Mouse (Mus musculus): Measurements from ENCODE around the gene Cdca7l. TPM values are rescaled to one million over a fixed set of nuclear protein-coding genes. Genes with fewer than 3 reads are reported as not detected.
"Not testable (repeated sequence)": the region's sequence is repeated elsewhere in the genome, so short reads cannot be mapped to it uniquely, and the experiment has no call there.

Gene Cdca7l
- polyA plus RNA-seq, 1 experiment = 13.7 TPM

DNA sequence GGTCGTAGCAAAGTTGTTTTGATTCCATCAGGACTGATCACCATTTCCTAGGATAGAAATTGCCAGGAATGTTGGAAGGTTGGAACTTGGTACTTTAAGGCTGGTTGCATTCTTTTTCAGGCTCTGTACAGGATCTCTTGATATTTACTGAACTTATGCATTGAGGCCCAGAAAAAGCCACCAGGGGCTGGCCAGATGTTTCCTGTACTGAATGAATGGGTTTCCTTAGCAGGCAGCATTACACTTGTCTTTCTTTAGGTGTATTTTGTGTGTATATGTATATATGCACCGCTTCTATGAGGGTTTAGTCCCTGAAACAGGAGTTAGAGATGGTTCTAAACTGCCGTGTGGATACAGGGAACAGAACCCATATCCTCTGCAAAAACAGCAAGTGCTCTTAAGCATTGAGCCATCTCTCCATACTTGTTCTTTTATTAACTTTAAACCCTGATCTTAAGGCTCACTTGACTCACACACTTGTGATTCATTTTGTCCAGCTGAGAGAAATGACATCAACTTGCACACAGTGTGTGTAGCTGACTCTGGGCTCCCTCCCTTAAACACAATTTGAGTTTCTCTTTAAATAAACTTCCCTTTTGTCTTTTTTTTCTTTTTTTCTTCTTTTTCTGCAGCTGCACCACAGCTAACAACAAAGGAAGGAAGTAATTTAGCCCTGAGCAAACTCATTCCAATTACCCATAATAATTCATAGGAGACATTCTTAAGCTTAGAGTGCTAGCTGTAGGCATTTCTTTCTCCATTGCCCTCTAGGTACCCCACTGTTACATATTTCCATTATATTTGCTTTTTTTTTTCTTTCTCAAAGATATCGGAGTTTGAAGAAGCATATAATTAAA lies 63.8 kb downstream of the Cdca7l start:
- Histone ChIP-seq H3K4me3 (ENCODE audit: insufficient read depth, poor library complexity, severe bottlenecking) (no peak overlapping the region), H3K36me3 (ENCODE audit: control insufficient read depth, insufficient read depth) (peaks cover 34% of the 10 kb centered on the region)

GRCm38 (mm10) chr12:117872265-117872664 lies 68.2 kb downstream of the Cdca7l start:
- H3ac ChIP-seq (ENCODE audit: control insufficient read depth, insufficient read length, low read depth) = no peak overlapping the region
- H3K79me3 ChIP-seq (ENCODE audit: low read depth) = peaks cover 1% of the 10 kb centered on the region
- no peak for TF ChIP-seq CEBPB (IDR thresholded peaks at IDR 0.05; ENCODE audit: low read depth)
- TF ChIP-seq MYOG (IDR thresholded peaks at IDR 0.05; ENCODE audit: control insufficient read depth, extremely low read depth, insufficient read length) = no peak
- no peaks in the 10 kb centered on the region for H3K27me3 ChIP-seq (ENCODE audit: control insufficient read depth, insufficient read depth, insufficient read length)
- H3K36me3 ChIP-seq (ENCODE audit: control insufficient read depth, insufficient read depth) = peaks cover 64% of the 10 kb centered on the region
- no peaks in the 10 kb centered on the region for H3K79me2 ChIP-seq (ENCODE audit: control insufficient read depth, insufficient read depth)
- no peak overlapping the region for H3K4me3 ChIP-seq (ENCODE audit: insufficient read depth, poor library complexity, severe bottlenecking)

More for the DNA sequence above, 63.8 kb downstream of the Cdca7l start:
- Histone ChIP-seq H3K79me2 (ENCODE audit: control insufficient read depth, insufficient read depth) (peaks cover 7% of the 10 kb centered on the region), H3K27me3 (ENCODE audit: control insufficient read depth, insufficient read depth, insufficient read length) (no peaks in the 10 kb centered on the region), H3K79me3 (ENCODE audit: low read depth) (peaks cover 1% of the 10 kb centered on the region), H3ac (ENCODE audit: control insufficient read depth, insufficient read length, low read depth) (no peak overlapping the region)
- TF ChIP-seq MYOD1 (IDR thresholded peaks at IDR 0.05; ENCODE audit: control insufficient read depth, insufficient read length, low read depth) (no peak), USF1 (IDR thresholded peaks at IDR 0.05; ENCODE audit: low read depth) (no peak), CEBPB (IDR thresholded peaks at IDR 0.05; ENCODE audit: low read depth) (no peak), FOSL1 (IDR thresholded peaks at IDR 0.05; ENCODE audit: insufficient read depth, low read length, poor library complexity, severe bottlenecking) (no peak), MAX (IDR thresholded peaks at IDR 0.05) (no peak), MYOG (IDR thresholded peaks at IDR 0.05; ENCODE audit: control insufficient read depth, extremely low read depth, insufficient read length) (no peak), CTCF (IDR thresholded peaks at IDR 0.05; ENCODE audit: control insufficient read depth, insufficient read depth, insufficient read length) (no peak)

DNA sequence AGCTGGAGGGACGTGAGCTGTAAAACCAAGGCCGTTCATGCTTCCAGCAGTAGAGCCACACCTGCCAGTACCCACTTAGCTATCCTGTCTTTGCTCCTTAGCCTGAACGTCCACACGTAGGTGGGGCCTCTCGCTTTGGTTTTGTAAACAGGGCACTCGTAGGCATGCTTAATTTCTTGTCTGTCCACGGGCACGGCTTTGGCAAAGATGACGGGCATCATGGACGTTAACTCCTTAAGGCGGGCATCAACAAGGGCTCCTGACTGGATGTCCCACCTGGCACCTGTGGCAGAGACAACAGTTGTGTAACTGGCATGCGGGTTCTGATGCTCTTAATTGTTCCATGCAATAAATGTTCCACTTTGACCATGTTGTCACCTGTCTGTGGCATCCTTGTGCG lies 74.3 kb downstream of the Cdca7l start:
- H3ac ChIP-seq (ENCODE audit: control insufficient read depth, insufficient read length, low read depth) = no peak overlapping the region
- H3K36me3 ChIP-seq (ENCODE audit: control insufficient read depth, insufficient read depth) = peaks cover 48% of the 10 kb centered on the region
- no peaks in the 10 kb centered on the region for H3K79me3 ChIP-seq (ENCODE audit: low read depth)
- H3K27me3 ChIP-seq (ENCODE audit: control insufficient read depth, insufficient read depth, insufficient read length) = no peaks in the 10 kb centered on the region
- no peak overlapping the region for H3K4me3 ChIP-seq (ENCODE audit: insufficient read depth, poor library complexity, severe bottlenecking)
- H3K79me2 ChIP-seq (ENCODE audit: control insufficient read depth, insufficient read depth) = no peaks in the 10 kb centered on the region
- TF ChIP-seq CTCF (IDR thresholded peaks at IDR 0.05; ENCODE audit: control insufficient read depth, insufficient read depth, insufficient read length) (no peak), MYOG (IDR thresholded peaks at IDR 0.05; ENCODE audit: control insufficient read depth, extremely low read depth, insufficient read length) (no peak), FOSL1 (IDR thresholded peaks at IDR 0.05; ENCODE audit: insufficient read depth, low read length, poor library complexity, severe bottlenecking) (no peak), USF1 (IDR thresholded peaks at IDR 0.05; ENCODE audit: low read depth) (no peak), MAX (IDR thresholded peaks at IDR 0.05) (no peak), CEBPB (IDR thresholded peaks at IDR 0.05; ENCODE audit: low read depth) (no peak), MYOD1 (IDR thresholded peaks at IDR 0.05; ENCODE audit: control insufficient read depth, insufficient read length, low read depth) (no peak)

DNA sequence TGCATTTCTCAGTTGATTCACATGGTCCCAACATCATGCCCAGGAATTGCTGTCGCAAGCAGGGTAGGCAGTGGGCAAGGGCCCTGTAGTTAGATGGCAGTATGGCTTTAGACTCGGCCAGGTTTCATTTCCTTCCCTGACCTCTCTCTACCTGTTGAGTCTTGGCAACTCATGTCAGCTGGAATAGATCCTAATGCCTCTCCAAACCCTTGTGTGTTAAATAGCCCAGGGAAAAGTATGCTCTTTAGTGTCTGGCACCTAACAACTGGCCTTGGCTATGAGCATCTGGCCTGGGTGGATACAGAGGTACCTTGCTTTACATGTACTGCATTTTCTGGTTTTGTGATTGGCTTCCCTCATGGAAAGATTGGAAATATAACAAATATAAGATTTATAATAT lies 80.5 kb downstream of the Cdca7l start:
- no peaks in the 10 kb centered on the region for H3K27me3 ChIP-seq (ENCODE audit: control insufficient read depth, insufficient read depth, insufficient read length)
- TF ChIP-seq MYOG (IDR thresholded peaks at IDR 0.05; ENCODE audit: control insufficient read depth, extremely low read depth, insufficient read length) = no peak
- no peak for TF ChIP-seq USF1 (IDR thresholded peaks at IDR 0.05; ENCODE audit: low read depth)
- no peak for TF ChIP-seq MYOD1 (IDR thresholded peaks at IDR 0.05; ENCODE audit: control insufficient read depth, insufficient read length, low read depth)
- no peak for TF ChIP-seq CEBPB (IDR thresholded peaks at IDR 0.05; ENCODE audit: low read depth)
- no peak for TF ChIP-seq FOSL1 (IDR thresholded peaks at IDR 0.05; ENCODE audit: insufficient read depth, low read length, poor library complexity, severe bottlenecking)
- TF ChIP-seq MAX (IDR thresholded peaks at IDR 0.05) = no peak
- no peak for TF ChIP-seq CTCF (IDR thresholded peaks at IDR 0.05; ENCODE audit: control insufficient read depth, insufficient read depth, insufficient read length)
- H3K79me3 ChIP-seq (ENCODE audit: low read depth) = no peaks in the 10 kb centered on the region
- H3ac ChIP-seq (ENCODE audit: control insufficient read depth, insufficient read length, low read depth) = no peak overlapping the region
- H3K79me2 ChIP-seq (ENCODE audit: control insufficient read depth, insufficient read depth) = no peaks in the 10 kb centered on the region
- no peak overlapping the region for H3K4me3 ChIP-seq (ENCODE audit: insufficient read depth, poor library complexity, severe bottlenecking)
- peaks cover 9% of the 10 kb centered on the region for H3K36me3 ChIP-seq (ENCODE audit: control insufficient read depth, insufficient read depth)

DNA sequence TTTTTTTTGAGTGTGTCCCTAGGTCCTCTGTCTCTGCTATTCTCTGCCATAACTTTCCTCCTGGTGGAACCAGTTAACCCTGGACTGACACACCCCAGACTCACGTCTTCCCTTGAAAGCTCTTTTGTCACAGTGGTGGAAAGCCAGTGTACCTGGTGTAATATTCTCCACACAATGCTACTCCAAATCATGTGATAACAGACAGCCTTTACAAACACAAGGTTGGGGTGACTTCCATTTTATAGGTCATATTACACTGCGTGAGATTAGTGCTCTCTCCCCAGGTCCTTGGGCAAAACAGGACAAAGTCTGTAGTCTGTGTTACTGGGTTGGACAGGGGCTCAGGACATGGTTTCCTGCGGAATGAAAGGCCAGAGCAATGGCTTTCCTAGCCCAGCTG lies 83.3 kb downstream of the Cdca7l start:
- TF ChIP-seq CEBPB (IDR thresholded peaks at IDR 0.05; ENCODE audit: low read depth) (no peak), CTCF (IDR thresholded peaks at IDR 0.05; ENCODE audit: control insufficient read depth, insufficient read depth, insufficient read length) (no peak), FOSL1 (IDR thresholded peaks at IDR 0.05; ENCODE audit: insufficient read depth, low read length, poor library complexity, severe bottlenecking) (no peak), MAX (IDR thresholded peaks at IDR 0.05) (no peak), MYOG (IDR thresholded peaks at IDR 0.05; ENCODE audit: control insufficient read depth, extremely low read depth, insufficient read length) (no peak), MYOD1 (IDR thresholded peaks at IDR 0.05; ENCODE audit: control insufficient read depth, insufficient read length, low read depth) (no peak), USF1 (IDR thresholded peaks at IDR 0.05; ENCODE audit: low read depth) (no peak)
- Histone ChIP-seq H3K79me2 (ENCODE audit: control insufficient read depth, insufficient read depth) (no peaks in the 10 kb centered on the region), H3K79me3 (ENCODE audit: low read depth) (no peaks in the 10 kb centered on the region), H3K36me3 (ENCODE audit: control insufficient read depth, insufficient read depth) (no peaks in the 10 kb centered on the region), H3ac (ENCODE audit: control insufficient read depth, insufficient read length, low read depth) (no peak overlapping the region), H3K4me3 (ENCODE audit: insufficient read depth, poor library complexity, severe bottlenecking) (no peak overlapping the region), H3K27me3 (ENCODE audit: control insufficient read depth, insufficient read depth, insufficient read length) (no peaks in the 10 kb centered on the region)

GRCm38 (mm10) chr12:117900798-117901197 lies 96.7 kb downstream of the Cdca7l start:
- H3K79me2 ChIP-seq (ENCODE audit: control insufficient read depth, insufficient read depth); H3K36me3 ChIP-seq (ENCODE audit: control insufficient read depth, insufficient read depth); H3K79me3 ChIP-seq (ENCODE audit: low read depth); H3ac ChIP-seq (ENCODE audit: control insufficient read depth, insufficient read length, low read depth); H3K27me3 ChIP-seq (ENCODE audit: control insufficient read depth, insufficient read depth, insufficient read length); H3K4me3 ChIP-seq (ENCODE audit: insufficient read depth, poor library complexity, severe bottlenecking): not testable (repeated sequence)

DNA sequence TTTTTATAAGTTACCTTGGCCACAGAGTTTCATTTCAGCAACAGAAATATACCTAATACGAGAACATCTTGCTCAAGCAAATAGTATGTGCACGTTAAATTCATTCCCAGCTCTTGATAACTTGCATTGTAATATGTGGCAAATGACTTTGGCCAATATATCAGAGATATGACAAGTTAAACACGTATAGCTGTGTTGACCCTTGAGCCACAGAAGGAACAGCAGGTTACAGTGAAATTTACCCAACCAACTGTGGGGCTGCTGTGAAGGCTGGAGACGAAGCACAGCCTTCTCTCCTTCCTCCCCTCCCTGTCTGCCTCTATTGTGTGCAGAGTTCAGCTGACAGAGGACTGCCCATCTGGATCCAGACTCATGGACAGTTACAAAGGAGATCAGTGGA lies 97.3 kb downstream of the Cdca7l start:
- H3K27me3 ChIP-seq (ENCODE audit: control insufficient read depth, insufficient read depth, insufficient read length); H3K4me3 ChIP-seq (ENCODE audit: insufficient read depth, poor library complexity, severe bottlenecking); H3K79me3 ChIP-seq (ENCODE audit: low read depth); H3ac ChIP-seq (ENCODE audit: control insufficient read depth, insufficient read length, low read depth); H3K79me2 ChIP-seq (ENCODE audit: control insufficient read depth, insufficient read depth); H3K36me3 ChIP-seq (ENCODE audit: control insufficient read depth, insufficient read depth): not testable (repeated sequence)

Data from C2C12 (cell line).